Mouse (Mus musculus): Measurements from ENCODE around the gene Mtx3. TPM values are rescaled to one million over a fixed set of nuclear protein-coding genes. Genes with fewer than 3 reads are reported as not detected.

The Mtx3 gene
- total and polyA plus RNA-seq, 3 experiments: 7.6 to 10.0 TPM; not detected in 1

GRCm38 (mm10) chr13:92798830-92799229 lies 45.7 kb upstream of the Mtx3 start:
- TF ChIP-seq CHD1 (IDR thresholded peaks at IDR 0.05; ENCODE audit: low read depth, low read length) (no peak), TAL1 (IDR thresholded peaks at IDR 0.05; ENCODE audit: low read length) (no peak), ZMIZ1 (IDR thresholded peaks at IDR 0.05; ENCODE audit: low read depth, low read length) (no peak), ETS1 (IDR thresholded peaks at IDR 0.05; ENCODE audit: low read depth, low read length) (no peak), CHD2 (IDR thresholded peaks at IDR 0.05; ENCODE audit: low read length) (no peak), EP300 (IDR thresholded peaks at IDR 0.05; ENCODE audit: low read depth in 1 of 2, low read length in 2 of 2) (no peak), BHLHE40 (IDR thresholded peaks at IDR 0.05; ENCODE audit: borderline replicate concordance, low read depth, low read length) (no peak)
- Histone ChIP-seq H3K9ac (ENCODE audit: control insufficient read depth, low read depth, low read length, poor library complexity, severe bottlenecking) (no peak overlapping the region), H3K36me3 (ENCODE audit: control insufficient read depth in 1 of 2, insufficient read depth in 2 of 2, low read length in 2 of 2) (no peaks in the 10 kb centered on the region), H3K27me3 (ENCODE audit: control insufficient read depth in 1 of 2, insufficient read depth in 2 of 2, low read length in 2 of 2) (peaks cover 0 to 3% of the 10 kb centered on the region in 2 experiments; a peak in 3 of 4 replicates), H3K79me2 (ENCODE audit: control insufficient read depth, insufficient read depth, low read length, poor library complexity) (no peaks in the 10 kb centered on the region), H3K4me3 (ENCODE audit: control insufficient read depth in 1 of 2, insufficient read depth in 1 of 2, low read depth in 2 of 2, low read length in 2 of 2) (no peak overlapping the region), H3K9me3 (replicated peaks; ENCODE audit: insufficient read depth, low read length) (no peaks in the 10 kb centered on the region), H3K4me1 (ENCODE audit: control insufficient read depth in 1 of 2, insufficient read depth in 2 of 2, low read length in 2 of 2) (no peaks in the 10 kb centered on the region), H3K27ac (ENCODE audit: control insufficient read depth, low read depth, low read length) (no peak overlapping the region)
- DNase-seq (ENCODE audit: low read depth, low spot score): no peak

GRCm38 (mm10) chr13:92799306-92799925 lies 45.1 kb upstream of the Mtx3 start:
- DNase-seq (ENCODE audit: low read depth, low spot score): no peak
- H3K9me3 ChIP-seq (replicated peaks; ENCODE audit: insufficient read depth, low read length): no peaks in the 10 kb centered on the region
- TF ChIP-seq NELFE (IDR thresholded peaks at IDR 0.05; ENCODE audit: low read depth, low read length) (no peak), ZNF384 (IDR thresholded peaks at IDR 0.05; ENCODE audit: low read depth, low read length) (no peak), E2F4 (IDR thresholded peaks at IDR 0.05; ENCODE audit: borderline replicate concordance, low read depth, low read length) (no peak), SMC3 (IDR thresholded peaks at IDR 0.05; ENCODE audit: low read depth, low read length) (no peak), CHD2 (IDR thresholded peaks at IDR 0.05; ENCODE audit: low read length) (no peak), POLR2AphosphoS5 (IDR thresholded peaks at IDR 0.05; ENCODE audit: borderline replicate concordance, low read depth, low read length) (no peak), ZMIZ1 (IDR thresholded peaks at IDR 0.05; ENCODE audit: low read depth, low read length) (no peak), MAFK (IDR thresholded peaks at IDR 0.05; ENCODE audit: borderline replicate concordance, low read depth, low read length) (no peak), ZC3H11A (IDR thresholded peaks at IDR 0.05; ENCODE audit: low read depth, low read length) (no peak), NRF1 (IDR thresholded peaks at IDR 0.05; ENCODE audit: insufficient read depth, low read depth, low read length, poor library complexity, severe bottlenecking) (no peak), BHLHE40 (IDR thresholded peaks at IDR 0.05; ENCODE audit: borderline replicate concordance, low read depth, low read length) (no peak)
- no peak overlapping the region for H3K27ac ChIP-seq (ENCODE audit: control insufficient read depth, low read depth, low read length)
- no peak overlapping the region for H3K9ac ChIP-seq (ENCODE audit: control insufficient read depth, low read depth, low read length, poor library complexity, severe bottlenecking)
- no peaks in the 10 kb centered on the region for H3K36me3 ChIP-seq (ENCODE audit: control insufficient read depth in 1 of 2, insufficient read depth in 2 of 2, low read length in 2 of 2)
- no peaks in the 10 kb centered on the region for H3K4me1 ChIP-seq (ENCODE audit: control insufficient read depth in 1 of 2, insufficient read depth in 2 of 2, low read length in 2 of 2)
- no peaks in the 10 kb centered on the region for H3K79me2 ChIP-seq (ENCODE audit: control insufficient read depth, insufficient read depth, low read length, poor library complexity)
- H3K4me3 ChIP-seq (ENCODE audit: control insufficient read depth in 1 of 2, insufficient read depth in 1 of 2, low read depth in 2 of 2, low read length in 2 of 2): no peak overlapping the region
- H3K27me3 ChIP-seq (ENCODE audit: control insufficient read depth in 1 of 2, insufficient read depth in 2 of 2, low read length in 2 of 2): peaks cover 0 to 3% of the 10 kb centered on the region in 2 experiments; a peak in 3 of 4 replicates
